Mouse (Mus musculus) thymus, adult 2 months (tissue): ENCODE measurements around the gene Sh3d19. TPM values are rescaled to one million over a fixed set of nuclear protein-coding genes. Genes with fewer than 3 reads are reported as not detected.

Experiments used
- DNase-seq: peaks from one replicate; pipeline ENCODE4 v3.0.0; 2021
- H3K27ac ChIP-seq: fragments of 200-500 bp; 2 replicates; pipeline ENCODE4 v1.5.1; 2012; ENCODE audit warnings: low read length, control low read depth; ENCODE audit not compliant: control insufficient read depth, insufficient read depth
- H3K27me3 ChIP-seq: fragments of 200-500 bp; 2 replicates; pipeline ENCODE4 v1.6.1; 2012; ENCODE audit warnings: mild to moderate bottlenecking, low read length, moderate library complexity, mixed read lengths; ENCODE audit not compliant: control insufficient read depth, insufficient read depth
- H3K36me3 ChIP-seq: fragments of 200-500 bp; 2 replicates; pipeline ENCODE4 v1.6.1; 2012; ENCODE audit warnings: mild to moderate bottlenecking, low read length, moderate library complexity; ENCODE audit not compliant: control insufficient read depth, insufficient read depth
- H3K4me1 ChIP-seq: fragments of 200-500 bp; replicated peaks from 2 replicates; pipeline ENCODE4 v1.6.1; 2012; ENCODE audit warnings: low read length; ENCODE audit not compliant: control insufficient read depth, insufficient read depth
- H3K4me3 ChIP-seq: fragments of 200-500 bp; 2 replicates; pipeline ENCODE4 v1.5.1; 2012; ENCODE audit warnings: mild to moderate bottlenecking, low read length, control low read depth, moderate library complexity; ENCODE audit not compliant: control insufficient read depth, insufficient read depth
- CTCF ChIP-seq: fragments of 200-500 bp; IDR thresholded peaks from 2 replicates; pipeline ENCODE4 v1.5.1; 2012; ENCODE audit warnings: mild to moderate bottlenecking, control low read depth, low read length, moderate library complexity, borderline replicate concordance; ENCODE audit not compliant: control insufficient read depth, poor library complexity, insufficient read depth; ENCODE audit errors: extremely low read depth
- POLR2A ChIP-seq: fragments of 200-500 bp; IDR thresholded peaks from 2 replicates; pipeline ENCODE4 v1.6.1; 2012; ENCODE audit warnings: mild to moderate bottlenecking, low read length, control low read depth, moderate library complexity; ENCODE audit not compliant: control insufficient read depth, poor library complexity, insufficient read depth; ENCODE audit errors: extremely low read depth
- WGBS: fragments of 180-500 bp; shearing (Covaris S2); methylation state at CpG from one replicate; pipeline ENCODE4 v1.1.7; 2018; 5-methylcytosine and 5-hydroxymethylcytosine counted together
- polyA plus RNA-seq: library from polyadenylated mRNA; depleted of rRNA; stranded (reverse); fragments of >200 nt; gene quantifications from 2 replicates; pipeline ENCODE4 v1.2.3, GENCODE M21; 2012

Gene Sh3d19
- polyA plus RNA-seq, 1 experiment: 8.7 TPM

DNA sequence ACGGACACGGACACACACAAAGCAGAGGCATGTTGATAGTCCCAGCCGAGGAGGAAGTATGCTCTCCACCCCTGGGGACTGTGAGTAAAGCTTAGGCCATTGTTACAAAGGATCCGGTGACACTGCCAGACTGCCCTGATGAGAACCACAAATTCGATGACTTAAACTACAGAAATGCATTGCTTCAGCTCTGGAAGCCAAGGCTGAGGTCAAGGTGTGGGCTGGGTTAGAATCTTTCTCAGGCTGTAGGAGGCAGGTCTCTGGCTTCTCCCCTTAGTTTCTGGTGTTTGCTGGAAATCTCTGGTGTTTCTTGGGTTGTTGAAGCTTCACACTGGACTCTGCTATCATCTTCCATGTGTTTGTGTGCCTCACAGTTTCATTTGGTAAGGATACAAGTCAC is 41.2 kb upstream of the Sh3d19 start:
- 66% methylated on average over 5 of the region's 5 CpGs for WGBS
- Histone ChIP-seq H3K4me1 (no peaks in the 10 kb centered on the region), H3K4me3 (no peak overlapping the region), H3K36me3 (no peaks in the 10 kb centered on the region), H3K27ac (no peak overlapping the region), H3K27me3 (no peaks in the 10 kb centered on the region)
- no peak for TF ChIP-seq CTCF
- no peak for TF ChIP-seq POLR2A
- DNase-seq: no peak

- no peak for TF ChIP-seq POLR2A
- TF ChIP-seq CTCF: no peak
- no peak for DNase-seq
- H3K27me3 ChIP-seq: no peaks in the 10 kb centered on the region
- H3K4me3 ChIP-seq: no peak overlapping the region
- no peak overlapping the region for H3K27ac ChIP-seq
- H3K36me3 ChIP-seq: no peaks in the 10 kb centered on the region
- 94% methylated on average over 11 of the region's 11 CpGs for WGBS
- H3K4me1 ChIP-seq: no peaks in the 10 kb centered on the region
Measured at GRCm38 (mm10) chr3:85930671-85931255, 40.1 kb upstream of the Sh3d19 start.

DNA sequence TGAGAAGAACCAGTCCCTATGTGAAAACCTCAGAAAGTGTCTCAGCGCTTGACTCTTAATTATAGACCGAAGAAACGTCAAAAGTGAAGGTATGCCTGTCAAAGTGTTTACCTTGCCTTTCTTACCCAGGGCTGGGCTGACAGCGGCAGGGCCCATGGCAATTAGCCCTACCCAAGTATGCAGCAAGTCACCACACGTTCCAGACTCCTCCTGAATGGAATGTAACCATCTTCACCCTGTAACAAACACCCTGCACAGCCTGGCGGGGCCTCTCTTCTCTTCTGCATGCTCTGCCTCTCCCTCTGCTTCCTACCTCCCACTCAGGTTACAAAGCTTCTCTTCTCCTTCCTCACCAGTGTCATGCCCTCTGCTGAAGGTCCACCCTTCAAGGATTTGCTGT is 39.0 kb upstream of the Sh3d19 start:
- Histone ChIP-seq H3K4me1 (no peaks in the 10 kb centered on the region), H3K27ac (no peak overlapping the region), H3K36me3 (no peaks in the 10 kb centered on the region), H3K27me3 (no peaks in the 10 kb centered on the region), H3K4me3 (no peak overlapping the region)
- DNase-seq: no peak
- 82% methylated on average over 6 of the region's 6 CpGs for WGBS
- TF ChIP-seq CTCF (no peak), POLR2A (no peak)

- Histone ChIP-seq H3K4me3 (no peak overlapping the region), H3K27me3 (no peaks in the 10 kb centered on the region), H3K27ac (no peak overlapping the region), H3K4me1 (no peaks in the 10 kb centered on the region), H3K36me3 (no peaks in the 10 kb centered on the region)
- no peak for TF ChIP-seq POLR2A
- TF ChIP-seq CTCF: no peak
- 40% methylated on average over 5 of the region's 5 CpGs for WGBS
- DNase-seq: no peak
Measured at GRCm38 (mm10) chr3:85933586-85933985, 37.3 kb upstream of the Sh3d19 start.

DNA sequence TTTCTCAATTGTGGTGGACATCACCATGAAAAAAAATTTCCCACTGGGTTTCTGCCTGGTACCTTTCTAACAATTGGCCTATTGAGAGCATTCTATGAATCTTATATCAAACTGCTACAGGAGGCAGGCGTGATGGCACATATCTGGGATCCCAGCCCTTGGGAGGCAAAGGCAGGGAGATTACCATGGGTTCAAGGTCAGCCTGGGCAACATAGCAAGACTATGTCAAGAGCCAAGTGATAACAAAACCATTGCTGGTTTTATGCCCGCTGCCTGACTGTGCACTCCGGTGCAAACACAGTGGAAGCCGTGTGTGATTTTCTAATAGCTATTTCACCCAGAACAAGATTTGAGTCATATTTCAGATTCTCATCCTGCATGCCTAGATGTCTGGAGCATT is 20.0 kb upstream of the Sh3d19 start:
- H3K36me3 ChIP-seq: no peaks in the 10 kb centered on the region
- TF ChIP-seq POLR2A (no peak), CTCF (no peak)
- H3K27me3 ChIP-seq: no peaks in the 10 kb centered on the region
- no peak overlapping the region for H3K4me3 ChIP-seq
- WGBS: 95% methylated on average over 4 of the region's 4 CpGs
- no peak overlapping the region for H3K27ac ChIP-seq
- H3K4me1 ChIP-seq: no peaks in the 10 kb centered on the region
- no peak for DNase-seq

DNA sequence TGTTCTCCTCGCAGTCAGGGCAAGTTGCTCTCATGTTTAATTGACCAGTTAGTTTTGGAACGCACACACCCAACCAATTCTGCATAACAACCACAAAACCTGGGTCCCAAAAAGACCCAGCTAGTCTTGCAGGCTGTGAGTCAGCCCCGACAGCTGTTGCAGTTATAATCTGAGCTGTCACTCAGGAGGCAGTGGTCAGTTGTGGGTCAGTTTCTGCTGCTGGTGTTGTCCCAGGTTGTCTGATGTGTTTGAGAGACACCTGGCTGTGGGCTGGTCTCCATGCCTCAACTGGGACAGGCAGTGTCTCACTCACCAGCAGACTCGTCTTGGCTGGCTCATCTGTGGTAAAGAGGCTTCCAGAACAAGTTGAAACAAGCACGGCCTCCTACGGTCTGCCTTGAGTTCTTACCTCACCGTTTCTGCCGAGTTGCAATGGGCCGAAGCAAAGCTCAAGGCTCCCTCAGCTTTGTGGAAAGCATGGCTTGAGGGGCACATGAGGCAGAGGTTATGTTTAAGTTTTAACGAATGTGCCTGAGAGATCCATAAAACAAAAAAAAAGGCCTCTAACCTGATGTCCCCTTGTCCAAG is 18.1 kb upstream of the Sh3d19 start:
- Histone ChIP-seq H3K27me3 (no peaks in the 10 kb centered on the region), H3K4me3 (no peak overlapping the region), H3K36me3 (no peaks in the 10 kb centered on the region), H3K4me1 (no peaks in the 10 kb centered on the region), H3K27ac (no peak overlapping the region)
- 90% methylated on average over 10 of the region's 10 CpGs for WGBS
- TF ChIP-seq POLR2A (no peak), CTCF (no peak)
- DNase-seq: no peak
